Mouse (Mus musculus) thymus, postnatal 14 days (tissue): ENCODE results near the gene Cryzl1.
A peak's percentile ranks its signal among the peaks of the same experiment; 100 is the strongest.

Experiments
- DNase-seq: peaks from one replicate; pipeline ENCODE4 v3.0.0; 2021

The Cryzl1 gene

GRCm38 (mm10) chr16:91728123-91729065 lies at the start of gene Cryzl1:
Gene Cryzl1 (minus strand): TSS chr16:91728975.
- peak; percentile 91 for DNase-seq

GRCm38 (mm10) chr16:91772586-91772985 lies 43.8 kb upstream of the Cryzl1 start:
- DNase-seq = no peak

GRCm38 (mm10) chr16:91771334-91771733 lies 42.6 kb upstream of the Cryzl1 start:
- no peak for DNase-seq

- DNase-seq = no peak
These were observed 41.9 kb upstream of the Cryzl1 start for GRCm38 (mm10) chr16:91770662-91771061.

GRCm38 (mm10) chr16:91769911-91770310 lies 41.1 kb upstream of the Cryzl1 start:
- DNase-seq = no peak

GRCm38 (mm10) chr16:91768586-91768985 lies 39.8 kb upstream of the Cryzl1 start:
- no peak for DNase-seq

GRCm38 (mm10) chr16:91767165-91767701 lies 38.5 kb upstream of the Cryzl1 start:
- DNase-seq = peak; percentile 30

- no peak for DNase-seq
These were observed 37.0 kb upstream of the Cryzl1 start for GRCm38 (mm10) chr16:91765816-91766210.

- DNase-seq = no peak
These were observed 36.5 kb upstream of the Cryzl1 start for GRCm38 (mm10) chr16:91765121-91765815.

- no peak for DNase-seq
These were observed 35.6 kb upstream of the Cryzl1 start for GRCm38 (mm10) chr16:91764414-91764813.

- DNase-seq = no peak
These were observed 35.2 kb upstream of the Cryzl1 start for GRCm38 (mm10) chr16:91763975-91764374.

- no peak for DNase-seq
These were observed 33.7 kb upstream of the Cryzl1 start for GRCm38 (mm10) chr16:91762476-91762875.

- DNase-seq = no peak
These were observed 33.0 kb upstream of the Cryzl1 start for GRCm38 (mm10) chr16:91761761-91762160.

- DNase-seq = no peak
These were observed 32.4 kb upstream of the Cryzl1 start for GRCm38 (mm10) chr16:91761202-91761601.

GRCm38 (mm10) chr16:91754957-91755356 lies 26.2 kb upstream of the Cryzl1 start:
- DNase-seq = no peak

GRCm38 (mm10) chr16:91753611-91754010 lies 24.8 kb upstream of the Cryzl1 start:
- no peak for DNase-seq

GRCm38 (mm10) chr16:91751644-91752385 lies 23.0 kb upstream of the Cryzl1 start:
- DNase-seq = no peak

- no peak for DNase-seq
These were observed 18.8 kb upstream of the Cryzl1 start for GRCm38 (mm10) chr16:91747567-91747966.

- DNase-seq = peak; percentile 21
These were observed 17.6 kb upstream of the Cryzl1 start for GRCm38 (mm10) chr16:91746101-91746950.

- no peak for DNase-seq
These were observed 14.3 kb upstream of the Cryzl1 start for GRCm38 (mm10) chr16:91743055-91743454.

- DNase-seq = no peak
These were observed 12.1 kb upstream of the Cryzl1 start for GRCm38 (mm10) chr16:91740918-91741255.
